Mouse (Mus musculus): ENCODE data around the gene Snrpg.
"Not testable (repeated sequence)": the region's sequence is repeated elsewhere in the genome, so short reads cannot be mapped to it uniquely, and the experiment has no call there.

Gene Snrpg

GRCm38 (mm10) chr6:86366853-86367249 is 4.3 kb upstream of the Snrpg start:
- no peak for ATAC-seq (ENCODE audit: low TSS enrichment)

GRCm38 (mm10) chr6:86368479-86368878 is 2.6 kb upstream of the Snrpg start:
- no peak for ATAC-seq (ENCODE audit: low TSS enrichment)

- no peak for ATAC-seq (ENCODE audit: low TSS enrichment)
Observed at GRCm38 (mm10) chr6:86370093-86370713, 901 bp upstream of the Snrpg start.

GRCm38 (mm10) chr6:86371340-86371911 is 322 bp downstream of the Snrpg start:
- peak; percentile 95 for ATAC-seq (ENCODE audit: low TSS enrichment)

- ATAC-seq (ENCODE audit: low TSS enrichment), result no peak
Observed at GRCm38 (mm10) chr6:86371950-86372516, 929 bp downstream of the Snrpg start.

GRCm38 (mm10) chr6:86373556-86373955 is 2.5 kb downstream of the Snrpg start:
- no peak for ATAC-seq (ENCODE audit: low TSS enrichment)

GRCm38 (mm10) chr6:86378341-86378740 is 7.2 kb downstream of the Snrpg start:
- no peak for ATAC-seq (ENCODE audit: low TSS enrichment)

GRCm38 (mm10) chr6:86380112-86380511 is 9.0 kb downstream of the Snrpg start:
- ATAC-seq (ENCODE audit: low TSS enrichment), result not testable (repeated sequence)

- no peak for ATAC-seq (ENCODE audit: low TSS enrichment)
Observed at GRCm38 (mm10) chr6:86382551-86382950, 11.4 kb downstream of the Snrpg start.

- ATAC-seq (ENCODE audit: low TSS enrichment), result no peak
Observed at GRCm38 (mm10) chr6:86383370-86383769, 12.3 kb downstream of the Snrpg start.

GRCm38 (mm10) chr6:86384692-86385091 is 13.6 kb downstream of the Snrpg start:
- no peak for ATAC-seq (ENCODE audit: low TSS enrichment)

- ATAC-seq (ENCODE audit: low TSS enrichment), result no peak
Observed at GRCm38 (mm10) chr6:86385362-86386104, 14.4 kb downstream of the Snrpg start.

GRCm38 (mm10) chr6:86387313-86387712 is 16.2 kb downstream of the Snrpg start:
- no peak for ATAC-seq (ENCODE audit: low TSS enrichment)

GRCm38 (mm10) chr6:86388461-86388860 is 17.4 kb downstream of the Snrpg start:
- no peak for ATAC-seq (ENCODE audit: low TSS enrichment)

- ATAC-seq (ENCODE audit: low TSS enrichment), result no peak
Observed at GRCm38 (mm10) chr6:86391326-86391725, 20.2 kb downstream of the Snrpg start.

- ATAC-seq (ENCODE audit: low TSS enrichment), result no peak
Observed at GRCm38 (mm10) chr6:86393187-86393586, 22.1 kb downstream of the Snrpg start.

GRCm38 (mm10) chr6:86394078-86394720 is 23.1 kb downstream of the Snrpg start:
- no peak for ATAC-seq (ENCODE audit: low TSS enrichment)

GRCm38 (mm10) chr6:86395021-86395420 is 23.9 kb downstream of the Snrpg start:
- no peak for ATAC-seq (ENCODE audit: low TSS enrichment)

- no peak for ATAC-seq (ENCODE audit: low TSS enrichment)
Observed at GRCm38 (mm10) chr6:86395969-86396368, 24.9 kb downstream of the Snrpg start.

- peak; percentile 81 for ATAC-seq (ENCODE audit: low TSS enrichment)
Observed at GRCm38 (mm10) chr6:86396581-86397256, 25.6 kb downstream of the Snrpg start, which contains the start of gene Pcyox1. Pcyox1 (minus strand) TSS chr6:86397154.

GRCm38 (mm10) chr6:86397257-86397980 is 26.3 kb downstream of the Snrpg start:
- no peak for ATAC-seq (ENCODE audit: low TSS enrichment)
